Mouse (Mus musculus) T-helper 1 cell (primary cell): ENCODE data around the gene Fbxo11.

ENCODE experiments used
- in situ Hi-C: fragments of 300-600 bp; cut with MboI, MseI; formaldehyde crosslinking; loops from one replicate; pipeline ENCODE4 v1.15.1; 2025; ENCODE audit warnings: high pct_unique_total_duplicates

The Fbxo11 gene

GRCm38 (mm10) chr17:88065031-88065800 is at the start of gene Fbxo11:
Gene Fbxo11 (minus strand): TSS chr17:88065291.
- in situ Hi-C loops = no loop called here

- in situ Hi-C loops = no loop called here
These were observed 48.8 kb upstream of the Fbxo11 start for GRCm38 (mm10) chr17:88113883-88114229.

GRCm38 (mm10) chr17:88113015-88113882 is 48.2 kb upstream of the Fbxo11 start:
- in situ Hi-C loops = no loop called here

GRCm38 (mm10) chr17:88111865-88112645 is 47.0 kb upstream of the Fbxo11 start:
- in situ Hi-C loops = no loop called here

- in situ Hi-C loops = no loop called here
These were observed 46.1 kb upstream of the Fbxo11 start for GRCm38 (mm10) chr17:88111081-88111796.

- in situ Hi-C loops = loop anchor here (5.0 kb wide), 1 partner anchor 35 kb away; no protein-coding TSS in a partner anchor
These were observed 42.6 kb upstream of the Fbxo11 start for GRCm38 (mm10) chr17:88107708-88108107.

- in situ Hi-C loops = loop anchor here (5.0 kb wide), 1 partner anchor 34 kb away; no protein-coding TSS in a partner anchor
These were observed 41.3 kb upstream of the Fbxo11 start for GRCm38 (mm10) chr17:88106365-88106764.

GRCm38 (mm10) chr17:88102597-88102996 is 37.5 kb upstream of the Fbxo11 start:
- in situ Hi-C loops = no loop called here

- in situ Hi-C loops = no loop called here
These were observed 33.2 kb upstream of the Fbxo11 start for GRCm38 (mm10) chr17:88098181-88098852.

GRCm38 (mm10) chr17:88097543-88097942 is 32.5 kb upstream of the Fbxo11 start:
- in situ Hi-C loops = no loop called here

GRCm38 (mm10) chr17:88096809-88097399 is 31.8 kb upstream of the Fbxo11 start:
- in situ Hi-C loops = no loop called here

GRCm38 (mm10) chr17:88095517-88096198 is 30.6 kb upstream of the Fbxo11 start:
- in situ Hi-C loops = no loop called here

- in situ Hi-C loops = no loop called here
These were observed 29.2 kb upstream of the Fbxo11 start for GRCm38 (mm10) chr17:88094327-88094726.

- in situ Hi-C loops = no loop called here
These were observed 28.7 kb upstream of the Fbxo11 start for GRCm38 (mm10) chr17:88093798-88094197.

- in situ Hi-C loops = no loop called here
These were observed 20.9 kb upstream of the Fbxo11 start for GRCm38 (mm10) chr17:88085976-88086375.

- in situ Hi-C loops = no loop called here
These were observed 16.4 kb upstream of the Fbxo11 start for GRCm38 (mm10) chr17:88081446-88081845.

- in situ Hi-C loops = no loop called here
These were observed 14.7 kb upstream of the Fbxo11 start for GRCm38 (mm10) chr17:88079771-88080170.

- in situ Hi-C loops = loop anchor here (5.0 kb wide), 1 partner anchor 35 kb away; no protein-coding TSS in a partner anchor
These were observed 7.0 kb upstream of the Fbxo11 start for GRCm38 (mm10) chr17:88072047-88072446.

- in situ Hi-C loops = no loop called here
These were observed 3.1 kb upstream of the Fbxo11 start for GRCm38 (mm10) chr17:88068024-88068719.
